Mouse (Mus musculus): ENCODE data around the gene Rbm8a. TPM values are rescaled to one million over a fixed set of nuclear protein-coding genes. Genes with fewer than 3 reads are reported as not detected.

Gene Rbm8a
- total RNA-seq, 2 experiments from 2014 or later, result 18.3 to 54.5 TPM

- no peak for ATAC-seq (replicated peaks; ENCODE audit: low FRiP score, poor library complexity, severe bottlenecking)
Measured at GRCm38 (mm10) chr3:96666916-96667315, 37.2 kb downstream of the Rbm8a start.

- ATAC-seq (replicated peaks; ENCODE audit: low FRiP score, poor library complexity, severe bottlenecking), result no peak
Measured at GRCm38 (mm10) chr3:96667316-96667715, 37.6 kb downstream of the Rbm8a start.

GRCm38 (mm10) chr3:96668424-96669067 lies 38.8 kb downstream of the Rbm8a start:
- no peak for ATAC-seq (replicated peaks; ENCODE audit: low FRiP score, poor library complexity, severe bottlenecking)

GRCm38 (mm10) chr3:96669727-96670468 lies 40.2 kb downstream of the Rbm8a start, which contains the start of gene Ankrd35:
Gene Ankrd35, plus strand, starts transcription at chr3:96670131.
- ATAC-seq (replicated peaks; ENCODE audit: low FRiP score, poor library complexity, severe bottlenecking), result peak; percentile 92

DNA sequence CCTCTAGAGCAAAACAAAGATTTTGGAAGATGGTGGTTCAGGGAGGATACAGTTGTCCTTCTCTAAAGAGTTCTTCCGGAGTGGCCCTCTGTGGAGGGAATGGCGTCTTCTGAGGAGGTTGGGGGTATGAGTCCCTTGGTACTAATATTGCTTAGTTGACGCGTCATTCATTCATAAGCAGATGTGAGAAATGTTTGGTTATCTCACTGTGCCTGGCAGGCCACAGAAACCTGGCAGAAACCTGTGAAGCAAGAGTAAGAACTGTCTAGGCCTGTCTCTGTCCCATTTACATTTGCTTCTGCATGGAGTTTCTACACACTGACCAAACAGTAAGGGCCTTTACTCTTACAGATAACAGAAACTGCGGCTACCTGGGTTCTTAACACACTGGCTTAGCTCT lies 41.8 kb downstream of the Rbm8a start:
- no peak for ATAC-seq (replicated peaks; ENCODE audit: low FRiP score, poor library complexity, severe bottlenecking)

GRCm38 (mm10) chr3:96673514-96673913 lies 43.8 kb downstream of the Rbm8a start:
- ATAC-seq (replicated peaks; ENCODE audit: low FRiP score, poor library complexity, severe bottlenecking), result no peak

- no peak for ATAC-seq (replicated peaks; ENCODE audit: low FRiP score, poor library complexity, severe bottlenecking)
Measured at GRCm38 (mm10) chr3:96674442-96674841, 44.7 kb downstream of the Rbm8a start.

DNA sequence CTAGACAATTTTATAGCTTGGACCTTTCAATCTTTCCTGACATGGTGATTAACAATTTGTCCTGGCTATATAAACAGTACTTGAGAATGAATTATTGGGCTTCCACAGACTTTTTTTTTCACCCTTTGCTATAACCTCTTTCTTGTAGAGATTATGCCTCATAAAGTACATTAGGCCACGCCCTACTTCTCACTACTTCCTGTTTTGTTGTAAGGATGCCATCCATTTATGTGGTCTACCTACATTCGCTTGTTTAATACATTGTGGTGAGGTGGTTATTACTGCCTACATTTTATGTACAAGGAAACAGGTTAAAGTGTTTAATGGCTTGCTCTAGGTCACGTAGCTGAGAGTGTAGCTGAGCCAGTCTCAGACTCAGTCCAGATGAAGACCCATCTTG lies 45.4 kb downstream of the Rbm8a start:
- ATAC-seq (replicated peaks; ENCODE audit: low FRiP score, poor library complexity, severe bottlenecking), result no peak

DNA sequence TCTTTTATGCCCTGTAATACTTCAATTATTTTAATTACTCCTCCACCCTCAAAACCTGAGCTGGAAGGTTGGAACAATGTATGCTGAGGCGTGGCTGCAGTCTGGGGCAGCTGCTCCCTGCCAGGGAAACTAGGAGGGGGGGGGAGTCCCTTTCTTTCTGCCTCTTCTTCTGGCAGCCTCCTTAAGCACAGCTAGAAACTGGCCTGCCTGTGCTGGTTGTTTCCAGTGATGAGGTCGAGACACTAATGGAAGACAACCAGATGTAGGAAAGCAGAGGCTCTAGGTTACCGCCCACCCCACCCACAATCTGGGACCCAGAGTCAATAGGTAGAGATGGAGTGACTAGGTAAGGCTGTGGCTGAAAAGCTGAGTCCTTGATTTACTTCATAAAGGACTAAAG lies 46.0 kb downstream of the Rbm8a start:
- no peak for ATAC-seq (replicated peaks; ENCODE audit: low FRiP score, poor library complexity, severe bottlenecking)

GRCm38 (mm10) chr3:96678456-96678855 lies 48.7 kb downstream of the Rbm8a start:
- no peak for ATAC-seq (replicated peaks; ENCODE audit: low FRiP score, poor library complexity, severe bottlenecking)

DNA sequence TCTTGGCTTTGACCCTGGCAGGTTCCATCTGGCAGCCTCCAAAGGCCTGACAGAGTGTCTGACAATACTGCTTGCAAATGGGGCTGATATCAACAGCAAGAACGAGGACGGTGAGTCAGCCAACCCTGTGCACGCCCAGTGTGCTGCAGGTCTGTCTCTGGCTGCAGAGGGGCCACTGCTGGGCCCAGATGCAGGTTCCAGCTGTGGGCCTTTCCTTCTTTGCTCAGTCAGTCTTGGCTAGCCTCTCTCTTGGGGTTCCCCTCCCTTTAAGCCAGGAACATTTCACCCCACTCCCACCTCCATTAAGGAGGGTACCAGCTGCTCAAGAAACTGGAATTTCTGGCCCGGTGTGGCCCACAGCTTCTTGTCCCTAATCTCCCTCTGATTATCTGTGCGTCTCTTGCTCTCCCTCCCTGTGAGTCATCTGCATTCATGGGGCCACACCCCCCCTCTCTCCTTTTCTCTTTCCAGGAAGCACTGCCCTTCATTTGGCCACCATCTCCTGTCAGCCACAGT lies 49.5 kb downstream of the Rbm8a start:
- no peak for ATAC-seq (replicated peaks; ENCODE audit: low FRiP score, poor library complexity, severe bottlenecking)

GRCm38 (mm10) chr3:96680269-96680956 lies 50.7 kb downstream of the Rbm8a start:
- ATAC-seq (replicated peaks; ENCODE audit: low FRiP score, poor library complexity, severe bottlenecking), result no peak

Other genes with a start within 250 kb of the Rbm8a start
- not detected in 2 replicates for gene BC107364, start 177.6 kb upstream of the Rbm8a start, total RNA-seq (2015; ENCODE audit: low replicate concordance)
- gene BC107364, start 177.6 kb upstream of the Rbm8a start, total RNA-seq (2017; ENCODE audit: low replicate concordance), result not detected in 2 replicates
- not detected in 2 replicates for gene Hfe2, start 104.8 kb upstream of the Rbm8a start, total RNA-seq (2015; ENCODE audit: low replicate concordance)
- gene Hfe2, start 104.8 kb upstream of the Rbm8a start, total RNA-seq (2017; ENCODE audit: low replicate concordance), result not detected in 2 replicates
- gene Txnip, start 72.0 kb upstream of the Rbm8a start, total RNA-seq (2015; ENCODE audit: low replicate concordance), result 99.5 and 157 TPM in 2 replicates
- 59.8 and 70.0 TPM in 2 replicates for gene Txnip, start 72.0 kb upstream of the Rbm8a start, total RNA-seq (2017; ENCODE audit: low replicate concordance)
- not detected in 2 replicates for gene Gm16253, start 52.9 kb upstream of the Rbm8a start, total RNA-seq (2015; ENCODE audit: low replicate concordance)
- not detected in 2 replicates for gene Gm16253, start 52.9 kb upstream of the Rbm8a start, total RNA-seq (2017; ENCODE audit: low replicate concordance)
- 29.2 and 32.7 TPM in 2 replicates for gene Polr3gl, start 35.8 kb upstream of the Rbm8a start, total RNA-seq (2015; ENCODE audit: low replicate concordance)
- gene Polr3gl, start 35.8 kb upstream of the Rbm8a start, total RNA-seq (2017; ENCODE audit: low replicate concordance), result 20.9 and 63.7 TPM in 2 replicates
- not detected in 2 replicates for gene Ankrd34a, start 33.3 kb upstream of the Rbm8a start, total RNA-seq (2015; ENCODE audit: low replicate concordance)
- gene Ankrd34a, start 33.3 kb upstream of the Rbm8a start, total RNA-seq (2017; ENCODE audit: low replicate concordance), result not detected in 2 replicates
- gene Lix1l, start 28.8 kb upstream of the Rbm8a start, total RNA-seq (2015; ENCODE audit: low replicate concordance), result not detected in 2 replicates
- gene Lix1l, start 28.8 kb upstream of the Rbm8a start, total RNA-seq (2017; ENCODE audit: low replicate concordance), result 0.13 TPM in 1 of 2 replicates, not detected in the other
- gene Pex11b, start 5.4 kb downstream of the Rbm8a start, total RNA-seq (2015; ENCODE audit: low replicate concordance), result 9.7 and 18.9 TPM in 2 replicates
- 0.68 and 5.4 TPM in 2 replicates for gene Pex11b, start 5.4 kb downstream of the Rbm8a start, total RNA-seq (2017; ENCODE audit: low replicate concordance)
- not detected in 2 replicates for gene Gm42957, start 5.5 kb downstream of the Rbm8a start, total RNA-seq (2015; ENCODE audit: low replicate concordance)
- gene Gm42957, start 5.5 kb downstream of the Rbm8a start, total RNA-seq (2017; ENCODE audit: low replicate concordance), result not detected in 2 replicates
- 0.36 TPM in 1 of 2 replicates, not detected in the other for gene Itga10, start 15.7 kb downstream of the Rbm8a start, total RNA-seq (2015; ENCODE audit: low replicate concordance)
- not detected in 2 replicates for gene Itga10, start 15.7 kb downstream of the Rbm8a start, total RNA-seq (2017; ENCODE audit: low replicate concordance)
- gene Ankrd35, start 40.2 kb downstream of the Rbm8a start, total RNA-seq (2015; ENCODE audit: low replicate concordance), result not detected in 2 replicates
- not detected in 2 replicates for gene Ankrd35, start 40.2 kb downstream of the Rbm8a start, total RNA-seq (2017; ENCODE audit: low replicate concordance)
- gene Pias3, start 66.5 kb downstream of the Rbm8a start, total RNA-seq (2015; ENCODE audit: low replicate concordance), result 1.3 and 6.5 TPM in 2 replicates
- gene Pias3, start 66.5 kb downstream of the Rbm8a start, total RNA-seq (2017; ENCODE audit: low replicate concordance), result 2.1 TPM in 1 of 2 replicates, not detected in the other
- gene Nudt17, start 78.6 kb downstream of the Rbm8a start, total RNA-seq (2015; ENCODE audit: low replicate concordance), result not detected in 2 replicates
- 2.3 TPM in 1 of 2 replicates, not detected in the other for gene Nudt17, start 78.6 kb downstream of the Rbm8a start, total RNA-seq (2017; ENCODE audit: low replicate concordance)
- 16.2 and 34.8 TPM in 2 replicates for gene Polr3c, start 97.7 kb downstream of the Rbm8a start, total RNA-seq (2015; ENCODE audit: low replicate concordance)
- 21.6 and 27.7 TPM in 2 replicates for gene Polr3c, start 97.7 kb downstream of the Rbm8a start, total RNA-seq (2017; ENCODE audit: low replicate concordance)
- gene Rnf115, start 97.7 kb downstream of the Rbm8a start, total RNA-seq (2015; ENCODE audit: low replicate concordance), result 28.5 and 45.3 TPM in 2 replicates
- gene Rnf115, start 97.7 kb downstream of the Rbm8a start, total RNA-seq (2017; ENCODE audit: low replicate concordance), result 32.7 and 35.9 TPM in 2 replicates
- 1.8 and 4.6 TPM in 2 replicates for gene Pdzk1, start 199.4 kb downstream of the Rbm8a start, total RNA-seq (2015; ENCODE audit: low replicate concordance)
- 2.4 and 6.9 TPM in 2 replicates for gene Pdzk1, start 199.4 kb downstream of the Rbm8a start, total RNA-seq (2017; ENCODE audit: low replicate concordance)
- gene Cd160, start 199.4 kb downstream of the Rbm8a start, total RNA-seq (2015; ENCODE audit: low replicate concordance), result 1.8 TPM in 1 of 2 replicates, not detected in the other
- 0.26 TPM in 1 of 2 replicates, not detected in the other for gene Cd160, start 199.4 kb downstream of the Rbm8a start, total RNA-seq (2017; ENCODE audit: low replicate concordance)

Measured in erythroid progenitor cell, adult 5-6 weeks (primary cell).